Mouse (Mus musculus) bone marrow, adult 2 months (tissue): ENCODE data around the gene Il16.

Source experiments
- CTCF ChIP-seq: fragments of 200-500 bp; IDR thresholded peaks from 2 replicates; pipeline ENCODE4 v1.5.1; 2011; ENCODE audit warnings: low read length, control low read depth; ENCODE audit not compliant: control insufficient read depth, insufficient read depth
- POLR2A ChIP-seq: fragments of 200-500 bp; IDR thresholded peaks from 2 replicates; pipeline ENCODE4 v1.6.1; 2011; ENCODE audit warnings: low read depth, mild to moderate bottlenecking, control low read depth, low read length, borderline replicate concordance; ENCODE audit not compliant: control insufficient read depth

DNA sequence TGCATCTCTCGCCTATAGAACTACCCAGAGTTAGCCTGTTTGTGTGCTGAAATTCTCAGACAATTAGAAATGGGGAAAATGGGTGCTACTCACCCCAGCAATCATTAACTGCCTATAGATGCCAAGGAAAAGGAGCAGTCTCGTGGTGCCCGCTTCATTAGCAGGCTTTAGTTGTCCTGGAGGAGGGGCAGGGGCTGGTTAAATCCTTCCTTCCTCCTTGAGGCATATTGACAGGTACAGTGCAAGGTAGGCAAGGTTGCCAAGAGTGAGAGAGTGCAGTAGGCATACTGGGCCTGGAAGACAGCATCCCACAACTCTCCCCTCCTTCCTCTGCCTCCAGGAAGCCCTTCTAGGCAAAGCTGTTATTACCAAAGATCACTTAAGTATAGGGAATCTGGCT is 151.5 kb downstream of the Il16 start:
- no peak for TF ChIP-seq CTCF
- TF ChIP-seq POLR2A, result no peak
